Mouse (Mus musculus) limb, embryonic 11.5 days (tissue): ENCODE measurements around the gene Pih1d1. TPM values are rescaled to one million over a fixed set of nuclear protein-coding genes. Genes with fewer than 3 reads are reported as not detected.
A peak's percentile ranks its signal among the peaks of the same experiment; 100 is the strongest.

ENCODE experiments used
- ATAC-seq: fragments of 200-750 bp; cut with Nextera tagmentation; 2 replicates; pipeline ENCODE4 v1.8.0; 2017; ENCODE audit warnings: low read depth; ENCODE audit not compliant: insufficient number of reproducible peaks, low FRiP score, low TSS enrichment
- DNase-seq: peaks from one replicate; pipeline ENCODE4 v3.0.0-alpha.2; 2015; ENCODE audit warnings: low spot score
- H3K27ac ChIP-seq: fragments of 300-500 bp; sonication (generic); replicated peaks from 2 replicates; pipeline ENCODE4 v1.5.1; 2014; ENCODE audit warnings: low read depth, mild to moderate bottlenecking, low read length
- H3K27me3 ChIP-seq: fragments of 300-500 bp; sonication (generic); 2 replicates; pipeline ENCODE4 v1.6.1; 2014; ENCODE audit warnings: mild to moderate bottlenecking, low read length, mixed read lengths; ENCODE audit not compliant: control insufficient read depth, insufficient read depth
- H3K36me3 ChIP-seq: fragments of 300-500 bp; sonication (generic); 2 replicates; pipeline ENCODE4 v1.6.1; 2014; ENCODE audit warnings: mild to moderate bottlenecking, low read length, moderate library complexity, mixed read lengths; ENCODE audit not compliant: control insufficient read depth, insufficient read depth
- H3K4me1 ChIP-seq: fragments of 300-500 bp; sonication (generic); 2 replicates; pipeline ENCODE4 v1.6.1; 2014; ENCODE audit warnings: low read length, mixed read lengths; ENCODE audit not compliant: control insufficient read depth, insufficient read depth
- H3K4me2 ChIP-seq: fragments of 300-500 bp; sonication (generic); 2 replicates; pipeline ENCODE4 v1.6.1; 2014; ENCODE audit warnings: low read depth, mild to moderate bottlenecking, moderate library complexity; ENCODE audit not compliant: severe bottlenecking
- H3K4me3 ChIP-seq: fragments of 300-500 bp; sonication (generic); 2 replicates; pipeline ENCODE4 v1.5.1; 2014; ENCODE audit warnings: low read depth, low read length
- H3K9ac ChIP-seq: fragments of 300-500 bp; sonication (generic); 2 replicates; pipeline ENCODE4 v1.6.1; 2014; ENCODE audit warnings: mild to moderate bottlenecking, low read length
- H3K9me3 ChIP-seq: fragments of 300-500 bp; sonication (generic); 2 replicates; pipeline ENCODE4 v1.6.1; 2016; ENCODE audit warnings: low read length; ENCODE audit not compliant: control insufficient read depth
- WGBS: fragments of 180-500 bp; shearing (Covaris S2); extraction: QIAGEN DNeasy Blood & Tissue Kit; methylation state at CpG from one replicate; pipeline ENCODE4 v1.1.7; 2014; 5-methylcytosine and 5-hydroxymethylcytosine counted together
- microRNA counts: library from miRNA; unstranded; fragments of <30 nt; microRNA quantifications from one replicate; lab custom pipeline; 2016
- microRNA-seq: library from miRNA; unstranded; fragments of <30 nt; microRNA quantifications from one replicate; pipeline ENCODE4, GENCODE M21; 2016
- polyA plus RNA-seq: library from polyadenylated mRNA; unstranded; fragments of >200 nt; fragmentation: Nextera tagmentation; extraction: Ambion mirVana; gene quantifications from 2 replicates; pipeline ENCODE4 v1.2.1, GENCODE M21; 2014

The Pih1d1 gene
- polyA plus RNA-seq, 1 experiment from 2014 or later, result 106 TPM

DNA sequence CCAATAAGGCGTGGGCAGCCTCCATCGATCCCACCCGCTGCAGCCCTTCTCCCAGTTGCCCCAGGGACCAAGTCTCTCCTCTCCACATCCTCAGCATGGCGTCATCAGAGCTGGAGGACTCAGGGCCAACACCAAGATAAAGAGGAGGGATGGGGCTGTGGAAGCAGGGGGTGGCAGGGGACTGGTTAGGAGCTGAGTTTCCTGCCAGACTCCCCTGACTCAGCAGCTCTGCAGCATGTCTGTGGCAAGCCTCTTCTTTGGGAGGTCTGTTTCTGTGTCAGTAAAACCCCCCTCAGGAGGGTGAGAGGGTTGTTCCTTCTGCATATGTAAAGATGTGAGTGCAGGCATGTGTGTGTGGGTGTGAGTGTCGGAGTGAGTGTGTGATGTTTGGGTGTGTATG, 42.9 kb downstream of the Pih1d1 start:
- Histone ChIP-seq H3K27ac (no peak overlapping the region), H3K4me3 (no peak overlapping the region), H3K27me3 (no peaks in the 10 kb centered on the region), H3K9ac (no peak overlapping the region), H3K9me3 (no peaks in the 10 kb centered on the region; the same call in 1 of the 2 replicates), H3K4me1 (peaks cover 10% of the 10 kb centered on the region), H3K36me3 (no peaks in the 10 kb centered on the region), H3K4me2 (no peak overlapping the region)
- no peak for DNase-seq
- no peak for ATAC-seq
- 68% methylated on average over 5 of the region's 5 CpGs for WGBS

GRCm38 (mm10) chr7:45198435-45198834, 44.3 kb downstream of the Pih1d1 start:
- DNase-seq, result peak; percentile 83
- WGBS, result 14% methylated on average over 5 of the region's 5 CpGs
- Histone ChIP-seq H3K4me2 (no peak overlapping the region), H3K9me3 (no peaks in the 10 kb centered on the region; the same call in 1 of the 2 replicates), H3K27me3 (no peaks in the 10 kb centered on the region), H3K27ac (no peak overlapping the region), H3K4me1 (peaks cover 4% of the 10 kb centered on the region; the same call in 1 of the 2 replicates), H3K9ac (no peak overlapping the region), H3K4me3 (no peak overlapping the region), H3K36me3 (no peaks in the 10 kb centered on the region)
- 0 out of 2 replicates have a peak, but pooled peaks have one; percentile 6 for ATAC-seq

DNA sequence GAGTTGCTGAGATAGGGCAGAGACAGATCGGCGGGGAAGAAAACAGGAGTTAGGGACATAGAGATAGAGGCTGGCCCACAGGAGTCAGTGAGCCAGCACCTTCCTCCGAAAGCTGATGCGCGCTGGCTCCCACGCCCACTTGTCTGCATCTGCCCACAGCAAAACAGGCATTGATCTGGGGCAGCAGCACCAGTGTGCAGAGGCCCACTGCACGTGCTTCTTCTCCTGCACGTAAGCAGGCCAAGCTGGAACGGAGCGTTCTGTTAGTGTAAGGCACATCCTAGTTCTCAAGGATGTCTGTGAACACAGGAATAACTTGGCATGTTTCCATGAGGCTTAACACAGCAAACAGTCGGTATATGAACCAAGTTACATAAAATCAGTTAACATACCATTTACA, 44.9 kb downstream of the Pih1d1 start:
- H3K4me3 ChIP-seq, result no peak overlapping the region
- no peaks in the 10 kb centered on the region for H3K36me3 ChIP-seq
- DNase-seq (no peak), ATAC-seq (no peak)
- H3K9ac ChIP-seq, result no peak overlapping the region
- no peak overlapping the region for H3K4me2 ChIP-seq
- 85% methylated on average over 11 of the region's 11 CpGs for WGBS
- H3K27ac ChIP-seq, result no peak overlapping the region
- peaks cover 4% of the 10 kb centered on the region; the same call in 1 of the 2 replicates for H3K4me1 ChIP-seq
- no peaks in the 10 kb centered on the region; the same call in 1 of the 2 replicates for H3K9me3 ChIP-seq
- no peaks in the 10 kb centered on the region for H3K27me3 ChIP-seq

DNA sequence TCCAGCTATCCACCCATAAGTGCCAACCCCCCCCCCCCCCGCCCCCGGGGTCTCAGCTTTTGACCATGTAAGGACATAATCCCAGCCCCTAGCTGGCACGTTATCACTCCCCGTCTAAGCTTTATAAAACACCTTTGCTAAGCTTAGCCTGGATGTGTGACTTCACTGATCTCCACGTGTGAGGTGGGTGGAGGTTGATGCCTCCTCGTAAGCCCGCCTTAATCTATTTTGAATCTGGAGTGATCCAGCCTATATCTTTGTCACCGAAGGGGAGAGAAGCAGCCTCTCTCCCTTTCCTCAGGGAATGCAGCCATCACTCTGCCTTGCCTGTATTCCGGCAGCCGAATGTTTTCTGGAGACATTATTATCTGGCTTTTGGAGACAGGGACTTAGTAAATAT, 48.6 kb downstream of the Pih1d1 start:
- 50% methylated on average over 9 of the region's 10 CpGs for WGBS

DNA sequence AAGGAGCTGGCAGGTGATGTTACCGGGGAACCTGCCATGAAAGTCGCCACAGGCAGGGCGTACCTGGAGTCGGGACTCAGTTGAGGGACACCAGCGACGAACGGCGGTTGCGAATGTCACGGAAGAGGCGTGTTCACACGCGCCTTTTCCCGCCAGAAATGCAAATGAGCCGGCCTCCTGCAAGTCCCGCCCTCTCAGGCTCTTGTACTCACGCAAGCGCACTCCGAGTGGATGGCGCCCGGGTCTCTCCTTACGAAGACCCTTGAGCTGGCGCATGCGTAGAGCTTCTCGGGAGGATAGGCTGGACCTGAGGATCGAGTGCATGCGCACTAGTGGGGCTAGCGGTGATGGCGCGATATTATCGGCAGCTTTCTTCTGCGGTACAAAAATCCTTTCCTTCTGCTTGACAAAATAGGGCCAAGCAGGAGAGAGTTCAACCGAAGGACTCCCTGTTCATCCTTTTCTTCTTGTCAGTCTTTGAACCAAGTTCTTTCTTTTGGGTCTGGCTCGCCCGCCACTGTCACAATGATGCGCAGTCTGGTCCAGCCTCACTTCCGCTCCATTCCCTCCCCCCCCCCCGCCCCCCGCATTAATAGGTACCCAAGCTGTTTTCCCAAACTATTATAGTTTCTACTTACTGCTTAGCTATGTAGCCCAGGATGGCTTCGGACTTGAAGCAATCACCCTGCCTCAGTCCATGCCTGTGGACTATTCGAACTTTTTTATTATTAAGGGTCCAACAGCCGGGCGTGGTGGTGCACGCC, 50.5 kb downstream of the Pih1d1 start, which contains the start of gene Ccdc155:
TSS of gene Ccdc155 (minus strand) at position 513 of the 764 bp plus-strand sequence.
- Histone ChIP-seq H3K27me3 (no peaks in the 10 kb centered on the region), H3K4me1 (no peaks in the 10 kb centered on the region), H3K27ac (no peak within 1 kb of the TSS), H3K4me2 (peak within 1 kb of the TSS; percentile 44), H3K36me3 (no peaks in the 10 kb centered on the region), H3K9ac (peak within 1 kb of the TSS; percentile 55; the same call in 1 of the 2 replicates), H3K9me3 (no peaks in the 10 kb centered on the region; the same call in 1 of the 2 replicates), H3K4me3 (peak within 1 kb of the TSS; percentile 35)
- ATAC-seq, result peak; percentile 96
- peak; percentile 99 for DNase-seq
- 10% methylated on average over 44 of the region's 44 CpGs for WGBS

More for the DNA sequence above, 48.6 kb downstream of the Pih1d1 start:
- ATAC-seq (no peak), DNase-seq (no peak)
- Histone ChIP-seq H3K4me3 (no peak overlapping the region), H3K4me1 (no peaks in the 10 kb centered on the region), H3K27me3 (no peaks in the 10 kb centered on the region), H3K27ac (no peak overlapping the region), H3K36me3 (no peaks in the 10 kb centered on the region), H3K9ac (no peak overlapping the region), H3K9me3 (no peaks in the 10 kb centered on the region; the same call in 1 of the 2 replicates), H3K4me2 (no peak overlapping the region)

GRCm38 (mm10) chr7:45208260-45208659, 54.2 kb downstream of the Pih1d1 start:
- Histone ChIP-seq H3K4me2 (no peak overlapping the region), H3K9ac (no peak overlapping the region), H3K4me1 (peaks cover 4% of the 10 kb centered on the region; the same call in 1 of the 2 replicates), H3K27ac (no peak overlapping the region), H3K27me3 (peaks cover 27% of the 10 kb centered on the region), H3K36me3 (no peaks in the 10 kb centered on the region), H3K4me3 (no peak overlapping the region), H3K9me3 (no peaks in the 10 kb centered on the region; the same call in 1 of the 2 replicates)
- WGBS, result 75% methylated on average over 6 of the region's 6 CpGs
- DNase-seq (no peak), ATAC-seq (no peak)

MicroRNAs encoded within 50 kb of the gene (microRNA counts, 519-probe panel; counts per million panel counts)
- 1,612 counts per million, percentile 10 among the panel's probes with 10 or more counts for microRNA mmu-miR-150 (lab: Ali Mortazavi, UCI)

Small RNA genes lying within 50 kb of the gene (microRNA-seq; reads per million reads assigned to microRNA genes)
- gene Mir150 (5.5 reads per million, percentile 12 among the genes with 10 or more reads in this experiment), gene Mir5121 (16.8 reads per million, percentile 27 among the genes with 10 or more reads in this experiment), gene Mir7055 (not detected)

Other genes starting within 250 kb of the Pih1d1 start
- gene Ap2a1, start 224.8 kb upstream of the Pih1d1 start, polyA plus RNA-seq, result 77.0 and 78.8 TPM in 2 replicates
- gene Tsks, start 211.1 kb upstream of the Pih1d1 start, polyA plus RNA-seq, result 0.13 TPM in 1 of 2 replicates, not detected in the other
- gene Cpt1c, start 179.5 kb upstream of the Pih1d1 start, polyA plus RNA-seq, result 17.5 and 22.1 TPM in 2 replicates
- 332 and 334 TPM in 2 replicates for gene Prmt1, start 167.7 kb upstream of the Pih1d1 start, polyA plus RNA-seq
- gene Irf3, start 156.7 kb upstream of the Pih1d1 start, polyA plus RNA-seq, result 73.9 and 83.5 TPM in 2 replicates
- gene Bcl2l12, start 155.6 kb upstream of the Pih1d1 start, polyA plus RNA-seq, result 91.7 and 91.9 TPM in 2 replicates
- 52.0 and 60.3 TPM in 2 replicates for gene Scaf1, start 137.9 kb upstream of the Pih1d1 start, polyA plus RNA-seq
- gene Rras, start 136.3 kb upstream of the Pih1d1 start, polyA plus RNA-seq, result 20.8 and 21.0 TPM in 2 replicates
- gene Prr12, start 101.4 kb upstream of the Pih1d1 start, polyA plus RNA-seq, result 18.5 and 20.0 TPM in 2 replicates
- 70.2 and 73.9 TPM in 2 replicates for gene Nosip, start 91.9 kb upstream of the Pih1d1 start, polyA plus RNA-seq
- 22.1 and 24.6 TPM in 2 replicates for gene Prrg2, start 91.6 kb upstream of the Pih1d1 start, polyA plus RNA-seq
- 220 and 245 TPM in 2 replicates for gene Rcn3, start 62.1 kb upstream of the Pih1d1 start, polyA plus RNA-seq
- gene Fcgrt, start 50.5 kb upstream of the Pih1d1 start, polyA plus RNA-seq, result 8.0 and 9.8 TPM in 2 replicates
- 1,759 and 1,785 TPM in 2 replicates for gene Rps11, start 29.9 kb upstream of the Pih1d1 start, polyA plus RNA-seq
- gene Rpl13a, start 25.5 kb upstream of the Pih1d1 start, polyA plus RNA-seq, result 1,469 and 1,490 TPM in 2 replicates
- 0.45 TPM in 1 of 2 replicates, not detected in the other for gene Gm45713, start 18.1 kb upstream of the Pih1d1 start, polyA plus RNA-seq
- gene Flt3l, start 17.9 kb upstream of the Pih1d1 start, polyA plus RNA-seq, result 0.33 and 0.44 TPM in 2 replicates
- gene Aldh16a1, start 281 bp downstream of the Pih1d1 start, polyA plus RNA-seq, result 37.2 and 38.7 TPM in 2 replicates
- gene Slc17a7, start 9.6 kb downstream of the Pih1d1 start, polyA plus RNA-seq, result 0.11 TPM in 1 of 2 replicates, not detected in the other
- not detected in 2 replicates for gene Gfy, start 25.3 kb downstream of the Pih1d1 start, polyA plus RNA-seq
- not detected in 2 replicates for gene Pth2, start 26.7 kb downstream of the Pih1d1 start, polyA plus RNA-seq
- gene Ccdc155, start 50.6 kb downstream of the Pih1d1 start, polyA plus RNA-seq, result 0.41 and 0.51 TPM in 2 replicates
- 0.51 and 0.60 TPM in 2 replicates for gene Dkkl1, start 57.8 kb downstream of the Pih1d1 start, polyA plus RNA-seq
- gene Tead2, start 61.5 kb downstream of the Pih1d1 start, polyA plus RNA-seq, result 378 and 385 TPM in 2 replicates
- gene Cd37, start 84.8 kb downstream of the Pih1d1 start, polyA plus RNA-seq, result 0.82 and 1.6 TPM in 2 replicates
- gene Slc6a16, start 86.8 kb downstream of the Pih1d1 start, polyA plus RNA-seq, result 0.20 and 0.36 TPM in 2 replicates
- gene Slc6a21, start 123.2 kb downstream of the Pih1d1 start, polyA plus RNA-seq, result not detected in 2 replicates
- gene Trpm4, start 179.5 kb downstream of the Pih1d1 start, polyA plus RNA-seq, result 6.7 and 8.9 TPM in 2 replicates
- 0.52 and 0.83 TPM in 2 replicates for gene Hrc, start 181.0 kb downstream of the Pih1d1 start, polyA plus RNA-seq
- gene Ppfia3, start 212.7 kb downstream of the Pih1d1 start, polyA plus RNA-seq, result 5.4 and 6.1 TPM in 2 replicates
- gene Lin7b, start 216.3 kb downstream of the Pih1d1 start, polyA plus RNA-seq, result 0.43 and 0.89 TPM in 2 replicates
- gene Snrnp70, start 241.4 kb downstream of the Pih1d1 start, polyA plus RNA-seq, result 87.5 and 93.0 TPM in 2 replicates